11 mouse cellular contexts compared by ENCODE assay signal in the genomic region with DNA sequence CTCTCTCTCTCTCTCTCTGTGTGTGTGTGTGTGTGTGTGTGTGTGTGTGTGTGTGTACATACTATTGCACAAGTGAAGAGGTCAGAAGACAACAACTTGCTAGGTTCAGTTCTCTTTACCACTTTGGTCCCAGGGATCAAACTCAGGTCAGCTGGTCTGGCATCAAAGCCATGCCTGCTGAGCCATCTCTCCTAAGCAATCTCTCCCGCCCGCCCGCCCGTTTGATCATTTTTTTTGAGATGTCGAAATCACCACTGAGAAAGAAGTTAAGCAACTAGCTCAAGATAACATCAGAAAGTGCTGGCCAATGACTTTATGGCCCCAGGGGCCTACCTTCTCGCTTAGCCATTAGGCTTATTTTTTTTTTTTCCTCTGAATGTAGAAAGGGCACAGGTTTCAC. TPM values are rescaled to one million over a fixed set of nuclear protein-coding genes. Genes with fewer than 3 reads are reported as not detected.
DNase-seq lines count a peak whose midpoint lies in the region; ATAC-seq and TF ChIP-seq lines count a peak whose summit lies in the region.
"Had no signal": no experiment of that assay in that cellular context is flagged by ENCODE, and none has a peak within 500 bp of the region (broad histone marks: within the 10 kb centered on the region; RNA-seq: fewer than 3 reads in every experiment).

No protein-coding gene starts in this region.

- H3K36me3 ChIP-seq in midbrain, embryonic 11.5 days (ENCODE audit: control insufficient read depth, insufficient read depth, low read length): no peaks in the 10 kb centered on the region
- no peaks in the 10 kb centered on the region for H3K36me3 ChIP-seq in midbrain, embryonic 10.5 days
- no peaks in the 10 kb centered on the region for H3K36me3 ChIP-seq in liver, embryonic 12.5 days
- H3K36me3 ChIP-seq: embryonic facial prominence, embryonic 13.5 days had no signal

- H3K4me3 ChIP-seq in midbrain, embryonic 11.5 days (ENCODE audit: low read depth, low read length): no peak overlapping the region
- H3K4me3 ChIP-seq in midbrain, embryonic 10.5 days: no peak overlapping the region
- no peak overlapping the region for H3K4me3 ChIP-seq in liver, embryonic 12.5 days
- no peak overlapping the region for H3K4me3 ChIP-seq in left cerebral cortex, adult 2 months
- H3K4me3 ChIP-seq: embryonic facial prominence, embryonic 13.5 days had no signal

- H3K4me2 ChIP-seq in midbrain, embryonic 11.5 days: no peak overlapping the region
- H3K4me2 ChIP-seq in liver, embryonic 12.5 days: no peak overlapping the region
- H3K4me2 ChIP-seq: embryonic facial prominence, embryonic 13.5 days had no signal

- no peak overlapping the region for H3K27ac ChIP-seq in midbrain, embryonic 11.5 days (ENCODE audit: low read depth, low read length)
- H3K27ac ChIP-seq in midbrain, embryonic 10.5 days (replicated peaks): no peak overlapping the region
- no peak overlapping the region for H3K27ac ChIP-seq in liver, embryonic 12.5 days
- H3K27ac ChIP-seq in left cerebral cortex, adult 2 months: no peak overlapping the region
- H3K27ac ChIP-seq: embryonic facial prominence, embryonic 13.5 days had no signal

- peak; percentile 78 for DNase-seq in midbrain, embryonic 11.5 days (ENCODE audit: low spot score, missing footprints)
- no peak for DNase-seq in midbrain, embryonic 10.5 days (ENCODE audit: low spot score)
- DNase-seq in fat pad, adult 2 months (ENCODE audit: extremely low read depth, low read depth, low spot score): peak; percentile 63
- DNase-seq in left cerebral cortex, adult 2 months (ENCODE audit: extremely low spot score in 1 of 2, low spot score in 2 of 2): no peak
- DNase-seq in B cell, adult 2 months: no peak
- DNase-seq in heart, postnatal 36 days: no peak
- DNase-seq: cerebellum, postnatal 36 days; kidney, postnatal 10 days; left cerebral cortex, postnatal 4 days had no signal

- 0 out of 2 replicates have a peak, but pooled peaks cover 6% of the 10 kb centered on the region for H3K4me1 ChIP-seq in midbrain, embryonic 11.5 days (ENCODE audit: control insufficient read depth, insufficient read depth, low read length)
- H3K4me1 ChIP-seq in midbrain, embryonic 10.5 days: peaks cover 12% of the 10 kb centered on the region
- no peaks in the 10 kb centered on the region for H3K4me1 ChIP-seq in liver, embryonic 12.5 days

- no peak for TF ChIP-seq CTCF in left cerebral cortex, adult 2 months (IDR thresholded peaks at IDR 0.05)

- intact Hi-C loops in left cerebral cortex, adult 2 months (cut with DNase I): no loop called here
- intact Hi-C loops in heart, postnatal 36 days (cut with DNase I): no loop called here

- H3K9me3 ChIP-seq in midbrain, embryonic 11.5 days (ENCODE audit: control insufficient read depth, low read length): no peaks in the 10 kb centered on the region
- no peaks in the 10 kb centered on the region for H3K9me3 ChIP-seq in midbrain, embryonic 10.5 days (replicated peaks)
- no peaks in the 10 kb centered on the region for H3K9me3 ChIP-seq in liver, embryonic 12.5 days (replicated peaks)
- H3K9me3 ChIP-seq: embryonic facial prominence, embryonic 13.5 days had no signal

- no peaks in the 10 kb centered on the region for H3K27me3 ChIP-seq in midbrain, embryonic 11.5 days (ENCODE audit: control insufficient read depth, insufficient read depth, low read length)
- no peaks in the 10 kb centered on the region for H3K27me3 ChIP-seq in midbrain, embryonic 10.5 days (ENCODE audit: low read depth, poor library complexity, severe bottlenecking)
- H3K27me3 ChIP-seq in liver, embryonic 12.5 days (replicated peaks): no peaks in the 10 kb centered on the region
- H3K27me3 ChIP-seq: embryonic facial prominence, embryonic 13.5 days had no signal

- WGBS in midbrain, embryonic 11.5 days: 76% methylated on average over 6 of the region's 6 CpGs
- WGBS in midbrain, embryonic 10.5 days: 83% methylated on average over 6 of the region's 6 CpGs
- 39% methylated on average over 6 of the region's 6 CpGs for WGBS in liver, embryonic 12.5 days (ENCODE audit: insufficient replicate concordance)

- no peak for ATAC-seq in midbrain, embryonic 11.5 days (ENCODE audit: low FRiP score)
- peak; percentile 60; the same call in 1 of the 2 replicates for ATAC-seq in liver, embryonic 12.5 days

- H3K9ac ChIP-seq in midbrain, embryonic 11.5 days (ENCODE audit: low read length): no peak overlapping the region
- H3K9ac ChIP-seq in liver, embryonic 12.5 days: no peak overlapping the region
- H3K9ac ChIP-seq: embryonic facial prominence, embryonic 13.5 days had no signal

RNA-seq across cellular contexts. Expression of a gene that starts 59.3 kb away (rescaled TPM):
- polyA plus RNA-seq in midbrain, embryonic 11.5 days (2014; fragmentation: Nextera tagmentation; extraction: Ambion mirVana): 4.2 and 5.0 TPM in 2 replicates
- 4.2 and 5.0 TPM in 2 replicates for polyA plus RNA-seq in midbrain, embryonic 10.5 days (2016; fragmentation: Nextera tagmentation; extraction: Ambion mirVana)
- polyA plus RNA-seq in liver, embryonic 12.5 days (2016; fragmentation: Nextera tagmentation; extraction: Ambion mirVana): 1.9 and 2.6 TPM in 2 replicates
- total RNA-seq in left cerebral cortex, adult 2 months (2021): 10 to 100 TPM; 52.1 to 52.2 TPM
- total RNA-seq in heart, postnatal 36 days (2021): 10 to 100 TPM; 27.0 to 42.0 TPM

Comparison
In these comparisons a context has a peak if more than half of its experiments do, and no peak if none do; other contexts are left out.
1. DNase-seq: peak in midbrain, embryonic 11.5 days (single experiment) and fat pad, adult 2 months (single experiment); none in midbrain, embryonic 10.5 days (single experiment), left cerebral cortex, adult 2 months (0 of 2), B cell, adult 2 months (0 of 2) and heart, postnatal 36 days (0 of 2).